Mouse (Mus musculus) T-cell, adult 66 days (primary cell): Measurements from ENCODE around the gene Galntl5. TPM values are rescaled to one million over a fixed set of nuclear protein-coding genes. Genes with fewer than 3 reads are reported as not detected.

ENCODE experiments used
- total RNA-seq, 2 experiments: library from RNA; stranded (reverse); gene quantifications; 3 replicates in 1 of 2; 4 replicates in 1 of 2; pipeline ENCODE4 v1.2.4; 2023

The Galntl5 gene
- total RNA-seq = not detected

GRCm38 (mm10) chr5:25181004-25181531, at the start of gene Galntl5:
TSS of gene Galntl5 (plus strand) at chr5:25181460.

GRCm38 (mm10) chr5:25221604-25222003, 40.3 kb downstream of the Galntl5 start, which contains the start of gene Galnt11:
TSS of gene Galnt11 (plus strand) at chr5:25221904.

GRCm38 (mm10) chr5:25222752-25223702, 41.8 kb downstream of the Galntl5 start, which contains the start of gene E130116L18Rik:
TSS of gene E130116L18Rik (minus strand) at chr5:25223153.

Other genes starting within 250 kb of the Galntl5 start
- gene Prkag2, start 80.8 kb upstream of the Galntl5 start, total RNA-seq = 10 to 100 TPM; 41.9 to 52.9 TPM
- 10 to 100 TPM; 46.5 to 51.8 TPM for gene Galnt11, start 40.4 kb downstream of the Galntl5 start, total RNA-seq
- not detected for gene E130116L18Rik, start 41.7 kb downstream of the Galntl5 start, total RNA-seq